Mouse (Mus musculus): ENCODE results near the gene Rufy4.

Rufy4 gene

DNA sequence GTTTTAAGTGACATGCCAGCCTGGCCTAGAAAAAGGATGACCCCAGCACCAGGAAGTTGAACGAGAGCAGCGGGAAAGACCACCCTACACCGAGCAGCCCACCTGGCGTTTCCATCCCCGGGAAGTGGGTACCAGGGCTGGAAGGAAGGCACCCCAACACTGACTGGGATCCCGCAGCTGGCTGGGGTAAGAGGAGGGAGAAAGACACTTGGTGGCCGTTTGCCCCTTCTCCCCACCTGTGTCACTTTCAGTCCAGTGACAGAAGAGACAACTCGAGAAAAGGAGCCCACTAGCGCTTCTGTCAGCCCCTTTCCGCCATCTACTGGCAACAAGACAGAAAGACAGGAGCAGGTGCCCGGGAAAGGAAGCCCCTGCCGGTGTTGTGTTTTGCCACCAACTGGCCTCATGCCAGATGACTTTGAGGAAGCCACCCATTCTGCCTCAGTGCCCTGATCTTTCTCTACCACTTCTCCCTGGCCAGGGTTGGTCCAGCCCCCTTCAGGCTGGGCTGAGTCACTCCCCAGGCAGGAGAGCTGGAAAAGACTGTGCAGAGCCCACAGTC lies at the start of gene Rufy4:
Rufy4 (plus strand) TSS at position 551 of the 562 bp plus-strand sequence.
- peak; percentile 74 for ATAC-seq (ENCODE audit: low TSS enrichment)

DNA sequence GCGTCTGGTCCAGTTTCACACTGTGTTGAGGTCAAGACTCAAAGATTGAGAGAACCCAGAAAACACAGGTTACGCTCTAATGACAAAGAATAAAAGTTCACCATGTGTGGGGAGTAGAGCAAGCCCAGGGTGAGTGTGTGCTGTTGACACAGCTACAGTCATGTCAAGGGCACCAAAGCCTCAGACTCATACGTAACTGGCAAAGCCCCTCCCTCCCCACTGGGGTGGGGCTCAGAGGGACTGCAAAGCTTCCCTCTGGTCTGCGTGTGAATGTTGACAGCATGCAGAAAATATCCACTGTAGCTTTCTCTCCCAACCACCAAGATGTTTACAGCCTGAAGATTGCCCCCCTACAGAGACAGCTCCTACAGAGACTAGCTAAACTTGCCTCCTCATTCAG lies 49.1 kb upstream of the Rufy4 start:
- no peak for ATAC-seq (ENCODE audit: low TSS enrichment)

- peak; percentile 55; the same call in 1 of the 2 replicates for ATAC-seq (ENCODE audit: low TSS enrichment)
Measured at GRCm38 (mm10) chr1:74077353-74077752, 48.0 kb upstream of the Rufy4 start.

- ATAC-seq (ENCODE audit: low TSS enrichment) = peak; percentile 94
Measured at GRCm38 (mm10) chr1:74081573-74081989, 43.8 kb upstream of the Rufy4 start.

- ATAC-seq (ENCODE audit: low TSS enrichment) = no peak
Measured at GRCm38 (mm10) chr1:74082841-74083463, 42.4 kb upstream of the Rufy4 start.

- ATAC-seq (ENCODE audit: low TSS enrichment) = no peak
Measured at GRCm38 (mm10) chr1:74084065-74084705, 41.2 kb upstream of the Rufy4 start.

DNA sequence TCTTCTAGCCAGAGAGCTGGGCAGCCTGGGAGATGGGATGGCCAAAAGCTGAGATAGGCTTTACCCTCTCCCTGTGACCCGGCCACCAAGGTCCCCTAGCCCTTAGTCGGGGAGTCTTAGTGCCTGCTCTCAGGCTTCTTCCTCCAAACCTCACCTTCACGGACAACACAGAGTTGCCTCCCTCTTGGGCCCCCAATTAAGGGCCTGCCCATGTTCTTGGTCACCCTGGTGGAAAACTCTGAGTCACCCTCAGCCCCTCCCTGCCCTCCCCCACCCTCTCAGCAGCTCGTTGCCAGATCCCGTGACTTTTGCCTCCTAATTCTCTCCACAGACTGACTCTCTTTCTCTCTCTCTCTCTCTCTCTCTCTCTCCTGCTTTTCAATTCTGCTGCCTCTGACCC lies 40.6 kb upstream of the Rufy4 start:
- no peak for ATAC-seq (ENCODE audit: low TSS enrichment)

DNA sequence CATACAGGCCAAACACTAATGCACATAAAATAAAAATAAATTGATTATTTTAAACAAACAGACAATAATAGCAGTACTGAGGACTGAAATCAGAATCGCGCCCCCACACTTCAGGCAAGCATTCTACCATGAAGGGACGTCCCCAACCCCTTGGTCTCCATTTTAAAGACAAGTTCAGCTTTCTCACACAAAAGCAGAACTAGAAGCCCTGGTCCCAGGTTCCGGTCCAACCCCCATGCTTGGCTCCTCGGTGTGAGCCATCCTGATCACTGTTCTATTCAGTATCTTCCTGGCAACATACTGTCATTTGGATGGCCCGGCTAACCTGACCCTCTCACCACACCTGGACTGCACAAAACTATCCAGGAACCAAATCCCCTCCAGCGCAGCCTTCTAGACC lies 39.8 kb upstream of the Rufy4 start:
- no peak for ATAC-seq (ENCODE audit: low TSS enrichment)

DNA sequence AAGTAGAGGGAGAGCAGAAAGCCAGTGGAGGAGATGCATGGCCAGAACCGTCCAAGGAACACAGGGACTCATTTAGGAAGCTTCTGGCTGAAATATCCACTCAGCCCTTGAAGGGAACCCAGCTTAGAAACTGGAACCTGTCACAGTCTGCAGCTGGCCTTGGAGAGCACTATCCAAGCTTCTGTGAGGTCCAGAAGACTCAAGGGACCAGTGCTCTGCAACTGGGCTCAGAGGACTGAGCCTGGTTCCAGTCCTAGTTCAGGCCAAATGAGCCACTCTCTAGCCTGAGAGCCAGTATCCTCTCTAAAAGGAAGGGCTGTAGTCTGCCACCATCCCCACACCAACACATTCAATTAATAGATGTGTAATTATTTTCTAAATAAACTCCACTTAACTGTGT lies 36.8 kb upstream of the Rufy4 start:
- no peak for ATAC-seq (ENCODE audit: low TSS enrichment)

DNA sequence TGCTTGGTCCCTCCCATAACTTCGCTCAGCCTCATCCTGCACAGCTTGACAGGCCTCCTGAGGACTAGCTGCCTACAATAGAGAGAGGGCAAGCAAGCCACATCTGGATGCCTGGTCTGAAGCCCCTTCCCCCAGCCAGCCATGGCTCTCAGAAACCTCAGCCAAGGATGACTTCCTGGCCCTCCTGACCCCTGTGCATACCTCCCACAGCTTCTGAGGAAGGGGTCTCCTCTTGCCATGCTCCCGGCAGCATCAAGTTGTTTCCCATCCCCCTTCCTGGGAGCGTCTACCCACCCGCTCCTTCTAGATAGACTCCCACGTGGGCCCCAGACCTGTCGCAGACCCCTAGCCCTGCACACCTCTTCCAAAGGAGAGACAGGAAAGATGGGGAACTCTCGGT lies 35.0 kb upstream of the Rufy4 start:
- ATAC-seq (ENCODE audit: low TSS enrichment) = no peak

DNA sequence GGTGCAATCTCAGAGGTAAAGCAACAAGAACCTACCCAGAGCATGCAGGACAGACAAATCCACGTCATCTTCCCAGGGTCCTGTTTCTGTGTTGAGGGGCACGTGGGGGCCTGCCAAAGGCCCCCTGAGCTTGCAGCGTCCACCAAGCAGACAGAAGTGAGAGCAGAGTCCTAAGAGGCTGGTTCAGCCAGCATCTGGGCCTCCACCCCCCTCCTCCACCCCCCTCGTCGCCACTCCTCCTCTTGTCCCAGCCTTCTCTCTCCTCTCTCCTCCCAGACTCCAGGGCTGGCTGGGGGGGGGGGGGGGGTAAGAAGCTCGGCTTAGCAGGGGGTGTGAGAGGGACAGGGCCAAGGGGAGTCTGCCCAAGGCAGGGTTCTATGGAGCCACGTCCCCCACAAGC lies 34.2 kb upstream of the Rufy4 start:
- no peak for ATAC-seq (ENCODE audit: low TSS enrichment)

- no peak for ATAC-seq (ENCODE audit: low TSS enrichment)
Measured at GRCm38 (mm10) chr1:74091611-74092224, 33.6 kb upstream of the Rufy4 start.

DNA sequence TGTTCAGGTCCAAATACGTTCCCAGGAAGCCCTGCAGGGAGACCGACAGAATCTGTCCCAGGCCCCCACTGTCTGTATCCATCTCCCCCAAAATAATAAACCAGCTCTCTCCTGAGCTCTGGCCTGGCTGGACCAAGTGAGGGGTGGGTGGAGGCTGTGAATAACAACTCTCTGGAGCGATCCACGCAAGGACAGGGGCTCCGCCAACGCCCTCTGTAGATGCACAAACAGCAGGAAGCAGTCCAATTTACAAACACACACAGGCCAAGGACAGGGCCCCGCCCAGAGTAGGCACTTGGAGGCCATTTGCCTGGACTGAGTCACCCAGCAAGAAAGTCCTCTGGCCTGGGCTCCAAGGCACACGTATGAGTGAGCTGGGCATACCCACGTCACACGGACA lies 33.1 kb upstream of the Rufy4 start:
- no peak for ATAC-seq (ENCODE audit: low TSS enrichment)

DNA sequence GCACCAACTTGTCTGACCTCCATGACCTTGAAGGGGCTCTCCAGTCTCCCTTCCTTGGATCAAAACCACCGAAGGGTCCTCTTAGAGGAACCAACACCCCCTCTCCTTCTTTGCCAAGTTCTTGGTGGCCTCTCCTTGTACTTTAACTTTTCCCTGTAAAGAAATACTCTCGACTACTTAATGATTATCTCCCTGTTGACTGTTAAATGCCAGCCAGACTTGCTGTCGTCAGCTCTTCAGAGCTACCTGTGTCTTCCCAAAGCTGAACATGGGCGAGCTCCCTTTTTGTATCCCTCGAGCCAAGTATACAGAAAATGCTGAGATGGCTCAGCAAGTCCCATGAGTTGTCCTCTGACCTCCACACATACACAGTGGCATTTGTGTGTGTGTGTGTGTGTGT lies 31.9 kb upstream of the Rufy4 start:
- no peak for ATAC-seq (ENCODE audit: low TSS enrichment)

- no peak for ATAC-seq (ENCODE audit: low TSS enrichment)
Measured at GRCm38 (mm10) chr1:74094497-74095270, 30.7 kb upstream of the Rufy4 start.

GRCm38 (mm10) chr1:74095296-74095695 lies 30.0 kb upstream of the Rufy4 start:
- no peak for ATAC-seq (ENCODE audit: low TSS enrichment)

DNA sequence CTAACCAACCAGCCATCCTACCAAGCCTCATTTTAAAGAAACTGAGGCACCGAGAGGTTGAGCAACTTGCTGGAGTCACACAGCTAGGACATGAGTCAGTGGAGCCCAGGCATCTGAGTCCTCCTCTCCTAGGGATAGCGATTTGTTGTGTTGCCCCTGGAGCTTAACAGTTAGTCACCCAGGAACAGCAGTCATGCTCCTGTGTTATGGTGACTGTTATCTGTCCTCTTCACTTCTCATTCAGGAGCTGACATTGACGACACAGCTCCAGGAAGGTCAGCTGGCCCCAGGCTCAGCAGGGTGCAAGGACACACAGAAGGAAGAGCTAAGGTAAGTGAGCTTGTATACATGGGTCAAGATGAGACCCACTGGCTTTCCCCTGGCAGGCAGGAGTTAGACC lies 29.6 kb upstream of the Rufy4 start:
- ATAC-seq (ENCODE audit: low TSS enrichment) = no peak

DNA sequence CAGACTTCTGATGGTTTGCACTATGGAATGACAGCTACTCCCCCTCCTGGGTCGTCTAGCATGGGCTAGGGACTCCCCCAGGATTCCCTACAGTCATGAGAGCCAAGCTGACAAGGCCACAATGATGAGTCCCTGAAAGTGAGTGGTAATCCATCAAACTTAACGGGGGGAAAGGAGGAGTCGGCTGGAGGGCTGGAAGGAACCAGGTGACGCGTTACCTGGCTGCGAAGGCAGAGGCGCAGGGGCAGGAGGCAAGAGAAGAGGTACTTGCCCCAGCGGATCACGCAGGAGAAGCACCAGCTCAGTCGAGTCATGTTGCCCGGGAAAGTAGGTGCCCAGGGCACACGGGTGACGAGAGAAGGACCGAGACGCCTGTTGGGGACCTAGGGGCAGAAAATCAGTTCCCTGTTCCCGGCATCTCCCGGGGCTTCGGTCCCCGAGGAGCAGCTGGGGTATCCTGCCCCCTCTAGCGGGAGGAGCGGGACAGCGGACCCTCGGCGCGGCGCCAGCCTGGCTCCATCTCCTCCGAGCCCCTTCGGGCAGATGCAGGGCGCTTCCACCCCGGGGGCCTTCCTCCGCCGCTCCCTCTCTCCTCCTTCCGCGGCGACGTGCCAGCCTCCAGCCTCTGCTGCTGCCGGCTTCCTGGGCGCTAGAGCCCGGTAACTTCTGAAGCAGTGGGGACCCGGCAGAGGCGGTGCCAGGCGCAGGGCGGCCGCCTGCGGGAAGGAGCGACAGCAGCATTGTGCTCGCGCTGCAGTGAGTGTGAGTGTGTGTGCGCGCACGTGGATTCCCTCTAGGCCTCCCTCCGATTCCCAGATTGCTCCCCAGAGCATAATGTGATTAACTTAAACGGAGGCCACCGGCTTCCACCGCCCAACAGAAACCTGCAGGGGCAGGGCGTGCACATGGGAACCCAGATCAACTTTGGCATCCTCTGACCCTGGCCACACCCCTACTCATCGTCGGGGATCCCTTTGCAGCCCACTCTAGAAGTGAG lies 27.0 kb upstream of the Rufy4 start:
- peak; percentile 76 for ATAC-seq (ENCODE audit: low TSS enrichment)

DNA sequence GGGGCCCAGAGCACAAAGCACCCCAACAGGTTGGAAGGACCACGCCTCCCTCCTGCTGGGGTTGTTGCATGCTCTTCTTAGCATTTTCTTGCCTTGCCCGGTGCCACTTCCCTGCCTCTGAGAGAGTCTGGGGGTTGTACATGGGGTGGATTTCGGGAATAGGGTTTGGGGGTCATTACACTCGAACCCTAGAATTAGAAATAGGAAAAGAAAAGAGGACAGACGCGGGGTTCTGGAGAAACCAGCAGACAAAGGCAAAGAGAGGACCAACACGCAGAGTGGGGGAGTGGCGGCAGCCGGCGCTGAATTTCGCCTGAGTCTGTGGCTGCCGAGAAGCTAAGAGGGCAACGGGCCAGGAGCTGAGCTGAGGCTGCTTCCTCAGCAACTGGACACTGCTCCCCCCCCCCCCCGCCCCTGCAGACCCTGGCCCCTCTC lies 26.3 kb upstream of the Rufy4 start:
- peak; percentile 8; the same call in 1 of the 2 replicates for ATAC-seq (ENCODE audit: low TSS enrichment)

GRCm38 (mm10) chr1:74103654-74104353 lies 21.5 kb upstream of the Rufy4 start:
- ATAC-seq (ENCODE audit: low TSS enrichment) = no peak
